Mouse (Mus musculus): ENCODE measurements around the gene Srek1. TPM values are rescaled to one million over a fixed set of nuclear protein-coding genes. Genes with fewer than 3 reads are reported as not detected.

The Srek1 gene
- polyA plus RNA-seq, 1 experiment from 2014 or later = 64.1 TPM

- peak; percentile 56 for ATAC-seq (ENCODE audit: insufficient read depth, low FRiP score, low read depth)
- peak overlapping the region; percentile 63 for H3K9ac ChIP-seq
- H3K36me3 ChIP-seq = no peaks in the 10 kb centered on the region
- peak overlapping the region; percentile 57 for H3K4me2 ChIP-seq
- H3K4me1 ChIP-seq = peaks cover 15% of the 10 kb centered on the region
- peak overlapping the region; percentile 68 for H3K4me3 ChIP-seq (replicated peaks)
- no peaks in the 10 kb centered on the region for H3K27me3 ChIP-seq (replicated peaks)
- peak overlapping the region; percentile 99 for H3K27ac ChIP-seq
- WGBS = 1% methylated on average over 35 of the region's 36 CpGs
- no peaks in the 10 kb centered on the region for H3K9me3 ChIP-seq
Measured at GRCm38 (mm10) chr13:103773407-103774118, 845 bp downstream of the Srek1 start.

GRCm38 (mm10) chr13:103772917-103773316 is 1.5 kb downstream of the Srek1 start:
- H3K4me3 ChIP-seq (replicated peaks) = peak overlapping the region; percentile 68
- H3K9me3 ChIP-seq = no peaks in the 10 kb centered on the region
- H3K4me1 ChIP-seq = peaks cover 15% of the 10 kb centered on the region
- WGBS = 25% methylated on average over 5 of the region's 5 CpGs
- peak overlapping the region; percentile 57 for H3K4me2 ChIP-seq
- no peak overlapping the region for H3K9ac ChIP-seq
- no peak for ATAC-seq (ENCODE audit: insufficient read depth, low FRiP score, low read depth)
- no peak overlapping the region for H3K27ac ChIP-seq
- no peaks in the 10 kb centered on the region for H3K27me3 ChIP-seq (replicated peaks)
- H3K36me3 ChIP-seq = no peaks in the 10 kb centered on the region

GRCm38 (mm10) chr13:103770821-103771220 is 3.6 kb downstream of the Srek1 start:
- Histone ChIP-seq H3K4me3 (replicated peaks) (no peak overlapping the region), H3K9ac (no peak overlapping the region)
- no peak for ATAC-seq (ENCODE audit: insufficient read depth, low FRiP score, low read depth)

GRCm38 (mm10) chr13:103767935-103768334 is 6.5 kb downstream of the Srek1 start:
- ATAC-seq (ENCODE audit: insufficient read depth, low FRiP score, low read depth) = no peak
- WGBS = 38% methylated on average over 5 of the region's 5 CpGs
- H3K4me1 ChIP-seq = peaks cover 14% of the 10 kb centered on the region
- H3K4me2 ChIP-seq = no peak overlapping the region
- H3K27ac ChIP-seq = no peak overlapping the region
- no peak overlapping the region for H3K4me3 ChIP-seq (replicated peaks)
- H3K36me3 ChIP-seq = peaks cover 10% of the 10 kb centered on the region; the same call in 1 of the 2 replicates
- H3K9ac ChIP-seq = no peak overlapping the region
- no peaks in the 10 kb centered on the region for H3K27me3 ChIP-seq (replicated peaks)
- H3K9me3 ChIP-seq = no peaks in the 10 kb centered on the region

More at GRCm38 (mm10) chr13:103770821-103771220, 3.6 kb downstream of the Srek1 start:
- H3K4me2 ChIP-seq = no peak overlapping the region
- H3K27me3 ChIP-seq (replicated peaks) = no peaks in the 10 kb centered on the region
- H3K9me3 ChIP-seq = no peaks in the 10 kb centered on the region
- H3K36me3 ChIP-seq = peaks cover 6% of the 10 kb centered on the region; the same call in 1 of the 2 replicates
- H3K27ac ChIP-seq = no peak overlapping the region
- peaks cover 15% of the 10 kb centered on the region for H3K4me1 ChIP-seq

- Histone ChIP-seq H3K9ac (no peak overlapping the region), H3K4me3 (replicated peaks) (no peak overlapping the region), H3K27me3 (replicated peaks) (no peaks in the 10 kb centered on the region), H3K4me2 (no peak overlapping the region), H3K36me3 (peaks cover 28% of the 10 kb centered on the region), H3K4me1 (no peaks in the 10 kb centered on the region), H3K9me3 (no peaks in the 10 kb centered on the region), H3K27ac (no peak overlapping the region)
- WGBS = 80% methylated on average over 1 of the region's 1 CpGs
- no peak for ATAC-seq (ENCODE audit: insufficient read depth, low FRiP score, low read depth)
Measured at GRCm38 (mm10) chr13:103763640-103764039, 10.8 kb downstream of the Srek1 start.

GRCm38 (mm10) chr13:103761971-103762370 is 12.4 kb downstream of the Srek1 start:
- ATAC-seq (ENCODE audit: insufficient read depth, low FRiP score, low read depth) = no peak
- Histone ChIP-seq H3K9ac (no peak overlapping the region), H3K36me3 (peaks cover 40% of the 10 kb centered on the region), H3K27ac (no peak overlapping the region), H3K27me3 (replicated peaks) (no peaks in the 10 kb centered on the region), H3K9me3 (no peaks in the 10 kb centered on the region), H3K4me1 (no peaks in the 10 kb centered on the region), H3K4me2 (no peak overlapping the region), H3K4me3 (replicated peaks) (no peak overlapping the region)
- WGBS = 87% methylated on average over 10 of the region's 10 CpGs

- Histone ChIP-seq H3K27ac (no peak overlapping the region), H3K9me3 (no peaks in the 10 kb centered on the region), H3K27me3 (replicated peaks) (no peaks in the 10 kb centered on the region), H3K4me3 (replicated peaks) (no peak overlapping the region), H3K36me3 (peaks cover 17% of the 10 kb centered on the region), H3K9ac (no peak overlapping the region), H3K4me1 (no peaks in the 10 kb centered on the region), H3K4me2 (no peak overlapping the region)
- ATAC-seq (ENCODE audit: insufficient read depth, low FRiP score, low read depth) = no peak
- 27% methylated on average over 3 of the region's 3 CpGs for WGBS
Measured at GRCm38 (mm10) chr13:103751421-103751820, 23.0 kb downstream of the Srek1 start.

GRCm38 (mm10) chr13:103745688-103746087 is 28.7 kb downstream of the Srek1 start:
- 93% methylated on average over 2 of the region's 2 CpGs for WGBS
- H3K36me3 ChIP-seq = peaks cover 23% of the 10 kb centered on the region
- H3K4me2 ChIP-seq = no peak overlapping the region
- H3K9ac ChIP-seq = no peak overlapping the region
- no peaks in the 10 kb centered on the region for H3K4me1 ChIP-seq
- H3K27me3 ChIP-seq (replicated peaks) = no peaks in the 10 kb centered on the region
- H3K27ac ChIP-seq = no peak overlapping the region
- H3K4me3 ChIP-seq (replicated peaks) = no peak overlapping the region
- no peaks in the 10 kb centered on the region for H3K9me3 ChIP-seq
- ATAC-seq (ENCODE audit: insufficient read depth, low FRiP score, low read depth) = no peak

- H3K9me3 ChIP-seq = no peaks in the 10 kb centered on the region
- H3K4me3 ChIP-seq (replicated peaks) = no peak overlapping the region
- H3K4me1 ChIP-seq = no peaks in the 10 kb centered on the region
- H3K36me3 ChIP-seq = peaks cover 23% of the 10 kb centered on the region
- ATAC-seq (ENCODE audit: insufficient read depth, low FRiP score, low read depth) = no peak
- no peak overlapping the region for H3K9ac ChIP-seq
- WGBS = 94% methylated on average over 4 of the region's 4 CpGs
- H3K27me3 ChIP-seq (replicated peaks) = no peaks in the 10 kb centered on the region
- no peak overlapping the region for H3K27ac ChIP-seq
- no peak overlapping the region for H3K4me2 ChIP-seq
Measured at GRCm38 (mm10) chr13:103745160-103745559, 29.2 kb downstream of the Srek1 start.

GRCm38 (mm10) chr13:103735330-103736007 is 38.9 kb downstream of the Srek1 start:
- WGBS = 90% methylated on average over 5 of the region's 5 CpGs

GRCm38 (mm10) chr13:103726872-103727271 is 47.5 kb downstream of the Srek1 start:
- no peak for ATAC-seq (ENCODE audit: insufficient read depth, low FRiP score, low read depth)
- H3K9me3 ChIP-seq = no peaks in the 10 kb centered on the region
- H3K4me1 ChIP-seq = no peaks in the 10 kb centered on the region
- no peaks in the 10 kb centered on the region for H3K27me3 ChIP-seq (replicated peaks)
- no peaks in the 10 kb centered on the region for H3K36me3 ChIP-seq
- no peak overlapping the region for H3K9ac ChIP-seq
- no peak overlapping the region for H3K27ac ChIP-seq
- 74% methylated on average over 2 of the region's 2 CpGs for WGBS
- H3K4me3 ChIP-seq (replicated peaks) = no peak overlapping the region
- H3K4me2 ChIP-seq = no peak overlapping the region

More at GRCm38 (mm10) chr13:103735330-103736007, 38.9 kb downstream of the Srek1 start:
- H3K9ac ChIP-seq = no peak overlapping the region
- 0 out of 2 replicates have a peak, but pooled peaks cover 5% of the 10 kb centered on the region for H3K36me3 ChIP-seq
- no peaks in the 10 kb centered on the region for H3K4me1 ChIP-seq
- no peak overlapping the region for H3K27ac ChIP-seq
- H3K9me3 ChIP-seq = no peaks in the 10 kb centered on the region
- ATAC-seq (ENCODE audit: insufficient read depth, low FRiP score, low read depth) = peak; percentile 35; the same call in 1 of the 2 replicates
- H3K4me2 ChIP-seq = no peak overlapping the region
- no peak overlapping the region for H3K4me3 ChIP-seq (replicated peaks)
- H3K27me3 ChIP-seq (replicated peaks) = no peaks in the 10 kb centered on the region

- H3K27me3 ChIP-seq (replicated peaks) = no peaks in the 10 kb centered on the region
- H3K4me2 ChIP-seq = no peak overlapping the region
- no peak for ATAC-seq (ENCODE audit: insufficient read depth, low FRiP score, low read depth)
Measured at GRCm38 (mm10) chr13:103711406-103712025, 62.9 kb downstream of the Srek1 start.

More at GRCm38 (mm10) chr13:103711406-103712025, 62.9 kb downstream of the Srek1 start:
- Histone ChIP-seq H3K4me1 (no peaks in the 10 kb centered on the region), H3K9ac (no peak overlapping the region), H3K4me3 (replicated peaks) (no peak overlapping the region), H3K27ac (no peak overlapping the region), H3K36me3 (no peaks in the 10 kb centered on the region), H3K9me3 (no peaks in the 10 kb centered on the region)
- WGBS = 52% methylated on average over 11 of the region's 11 CpGs
